Mouse (Mus musculus) stomach, embryonic 15.5 days (tissue): ENCODE measurements around the gene Phkb. TPM values are rescaled to one million over a fixed set of nuclear protein-coding genes. Genes with fewer than 3 reads are reported as not detected.

ENCODE experiments used
- ATAC-seq: fragments of 200-750 bp; cut with Nextera tagmentation; 2 replicates; pipeline ENCODE4 v1.8.0; 2017; ENCODE audit warnings: low read depth, moderate number of reproducible peaks, moderate TSS enrichment; ENCODE audit not compliant: insufficient read depth, low FRiP score
- H3K27ac ChIP-seq: fragments of 300-500 bp; sonication (generic); 2 replicates; pipeline ENCODE4 v1.5.1; 2015; ENCODE audit warnings: mild to moderate bottlenecking, inconsistent platforms
- H3K27me3 ChIP-seq: fragments of 300-500 bp; sonication (generic); replicated peaks from 2 replicates; pipeline ENCODE4 v1.6.1; 2015; ENCODE audit warnings: inconsistent platforms
- H3K36me3 ChIP-seq: fragments of 300-500 bp; sonication (generic); 2 replicates; pipeline ENCODE4 v1.6.1; 2015; ENCODE audit warnings: inconsistent platforms
- H3K4me1 ChIP-seq: fragments of 300-500 bp; sonication (generic); 2 replicates; pipeline ENCODE4 v1.6.1; 2015; ENCODE audit warnings: inconsistent platforms
- H3K4me2 ChIP-seq: fragments of 300-500 bp; sonication (generic); 2 replicates; pipeline ENCODE4 v1.6.1; 2015; ENCODE audit warnings: mild to moderate bottlenecking, inconsistent platforms
- H3K4me3 ChIP-seq: fragments of 300-500 bp; sonication (generic); replicated peaks from 2 replicates; pipeline ENCODE4 v1.5.1; 2015; ENCODE audit warnings: inconsistent platforms
- H3K9ac ChIP-seq: fragments of 300-500 bp; sonication (generic); 2 replicates; pipeline ENCODE4 v1.6.1; 2015; ENCODE audit warnings: inconsistent platforms
- H3K9me3 ChIP-seq: fragments of 300-500 bp; sonication (generic); 2 replicates; pipeline ENCODE4 v1.6.1; 2016; ENCODE audit warnings: inconsistent platforms
- WGBS: fragments of 180-500 bp; shearing (Covaris S2); methylation state at CpG from one replicate; pipeline ENCODE4 v1.1.7; 2015; 5-methylcytosine and 5-hydroxymethylcytosine counted together
- polyA plus RNA-seq: library from polyadenylated mRNA; unstranded; fragments of >200 nt; fragmentation: Nextera tagmentation; extraction: Ambion mirVana; gene quantifications from 2 replicates; pipeline ENCODE4 v1.2.1, GENCODE M21; 2015

Gene Phkb
- polyA plus RNA-seq, 1 experiment from 2014 or later, result 40.8 TPM

DNA sequence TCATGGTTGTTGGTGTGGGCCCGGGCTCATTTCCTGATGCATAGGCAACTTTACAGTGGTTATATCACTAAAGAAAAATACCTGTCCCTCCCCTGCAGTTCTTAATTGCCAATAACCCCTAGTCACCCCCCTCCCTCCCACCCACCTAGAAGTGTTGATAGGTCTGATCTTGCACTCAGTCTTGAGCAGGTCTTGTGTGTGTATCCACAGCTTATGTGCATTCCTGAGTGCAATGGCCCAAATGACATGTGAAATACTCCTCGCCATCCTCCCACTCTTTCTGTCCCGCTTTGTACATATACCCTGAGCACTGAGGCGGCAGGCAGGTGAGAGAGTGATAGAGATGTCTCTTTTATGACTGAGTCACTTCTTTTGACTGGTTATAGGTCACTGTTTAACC lies 119.1 kb downstream of the Phkb start:
- Histone ChIP-seq H3K9me3 (no peaks in the 10 kb centered on the region), H3K36me3 (no peaks in the 10 kb centered on the region), H3K4me3 (no peak overlapping the region), H3K4me2 (no peak overlapping the region), H3K27ac (no peak overlapping the region), H3K9ac (no peak overlapping the region), H3K4me1 (no peaks in the 10 kb centered on the region), H3K27me3 (no peaks in the 10 kb centered on the region)
- 91% methylated on average over 4 of the region's 4 CpGs for WGBS
- ATAC-seq, result no peak

DNA sequence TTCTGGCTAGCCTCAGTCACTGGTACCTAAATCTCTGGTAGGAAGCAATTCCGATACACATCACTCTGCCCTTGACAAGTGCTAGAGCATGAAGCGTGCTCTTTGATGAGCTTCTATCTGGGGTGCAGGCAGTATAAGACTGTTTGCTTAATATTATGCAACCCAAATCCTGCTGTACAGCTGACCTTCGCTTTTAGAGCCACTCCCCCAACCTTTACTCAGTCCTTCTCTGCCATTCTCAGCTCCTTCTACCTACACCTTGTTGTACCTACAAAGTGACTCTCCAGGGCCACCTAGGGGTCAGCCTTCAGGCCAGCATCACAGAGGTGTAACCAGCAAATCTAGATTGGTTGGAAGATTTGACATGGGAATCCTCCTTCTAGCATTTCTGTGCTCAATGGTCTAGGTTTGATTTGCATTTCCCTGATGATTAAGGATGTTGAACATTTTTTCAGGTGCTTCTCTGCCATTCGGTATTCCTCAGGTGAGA lies 136.9 kb downstream of the Phkb start:
- no peak overlapping the region for H3K9ac ChIP-seq
- no peak for ATAC-seq
- WGBS, result 94% methylated on average over 4 of the region's 4 CpGs

DNA sequence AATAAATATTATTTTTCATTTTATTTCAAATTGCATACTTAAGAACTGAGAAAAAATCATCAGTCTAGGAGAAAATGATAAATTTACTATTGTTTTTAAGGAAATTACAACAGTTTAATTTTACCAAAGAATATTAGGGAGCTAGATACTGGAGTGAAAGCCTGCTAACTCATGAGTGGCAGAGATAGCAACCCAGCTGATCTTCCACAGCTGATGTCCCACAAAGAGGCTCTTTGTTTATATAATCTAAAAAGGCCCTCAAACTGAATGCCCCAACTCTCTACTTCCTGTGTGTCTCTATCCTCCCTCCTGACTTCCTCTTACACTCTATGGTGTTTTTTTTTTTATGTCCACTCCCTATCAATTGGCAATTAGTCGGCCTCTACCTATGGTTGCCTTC lies 152.2 kb downstream of the Phkb start:
- Histone ChIP-seq H3K4me3 (no peak overlapping the region), H3K9ac (no peak overlapping the region), H3K4me2 (no peak overlapping the region), H3K36me3 (no peaks in the 10 kb centered on the region), H3K9me3 (no peaks in the 10 kb centered on the region), H3K27ac (no peak overlapping the region), H3K4me1 (no peaks in the 10 kb centered on the region), H3K27me3 (no peaks in the 10 kb centered on the region)
- WGBS, result 85% methylated on average over 1 of the region's 1 CpGs
- ATAC-seq, result no peak

More for the DNA sequence above, 136.9 kb downstream of the Phkb start:
- Histone ChIP-seq H3K4me2 (no peak overlapping the region), H3K36me3 (peaks cover 8% of the 10 kb centered on the region; the same call in 1 of the 2 replicates), H3K4me1 (no peaks in the 10 kb centered on the region), H3K4me3 (no peak overlapping the region), H3K9me3 (no peaks in the 10 kb centered on the region), H3K27me3 (no peaks in the 10 kb centered on the region), H3K27ac (no peak overlapping the region)

DNA sequence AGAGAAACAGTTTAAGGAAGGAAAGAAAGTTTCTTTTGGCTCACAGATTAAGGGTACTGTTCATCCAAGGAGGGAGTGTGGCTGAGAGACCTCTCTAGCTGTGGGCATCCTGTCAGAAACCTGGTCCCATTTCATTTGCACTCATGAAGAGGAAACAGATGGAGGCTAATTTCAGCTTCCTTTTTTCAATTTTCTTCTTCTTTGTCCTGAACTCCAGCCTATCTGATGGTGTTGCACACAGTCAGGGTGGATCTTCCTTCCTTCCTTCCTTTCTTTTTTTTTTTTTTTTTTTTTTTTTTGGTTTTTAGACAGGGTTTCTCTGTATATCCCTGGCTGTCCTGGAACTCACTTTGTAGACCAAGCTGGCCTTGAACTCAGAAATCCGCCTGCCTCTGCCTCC lies 152.9 kb downstream of the Phkb start:
- no peak for ATAC-seq

DNA sequence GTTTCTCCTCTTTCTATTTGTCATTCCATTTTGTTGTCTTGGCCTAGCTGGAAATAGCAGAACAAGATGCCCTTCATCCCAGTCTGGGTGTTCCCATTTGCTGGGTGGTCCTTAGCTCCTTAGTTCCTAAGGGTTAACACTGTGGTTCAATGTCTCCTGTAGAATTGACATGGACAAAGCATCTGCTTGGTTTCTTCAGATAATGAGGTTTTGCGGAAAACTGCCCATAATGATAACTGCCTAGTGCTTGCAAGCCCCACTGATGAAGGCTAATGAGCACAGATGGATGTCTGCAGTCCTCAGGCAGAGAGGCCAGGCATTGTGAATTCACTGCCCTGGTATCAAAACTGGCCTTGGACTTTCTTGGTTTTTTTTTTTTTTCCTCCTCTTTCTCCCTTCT lies 155.2 kb downstream of the Phkb start:
- WGBS, result 85% methylated on average over 1 of the region's 1 CpGs
- Histone ChIP-seq H3K4me2 (no peak overlapping the region), H3K9ac (no peak overlapping the region), H3K4me3 (no peak overlapping the region), H3K36me3 (no peaks in the 10 kb centered on the region), H3K9me3 (no peaks in the 10 kb centered on the region), H3K27me3 (no peaks in the 10 kb centered on the region), H3K27ac (no peak overlapping the region), H3K4me1 (no peaks in the 10 kb centered on the region)
- no peak for ATAC-seq

More for the DNA sequence above, 152.9 kb downstream of the Phkb start:
- Histone ChIP-seq H3K36me3 (no peaks in the 10 kb centered on the region), H3K4me2 (no peak overlapping the region), H3K9ac (no peak overlapping the region), H3K4me1 (no peaks in the 10 kb centered on the region), H3K4me3 (no peak overlapping the region), H3K27me3 (no peaks in the 10 kb centered on the region), H3K9me3 (no peaks in the 10 kb centered on the region), H3K27ac (no peak overlapping the region)
- WGBS, result 100% methylated on average over 1 of the region's 1 CpGs

DNA sequence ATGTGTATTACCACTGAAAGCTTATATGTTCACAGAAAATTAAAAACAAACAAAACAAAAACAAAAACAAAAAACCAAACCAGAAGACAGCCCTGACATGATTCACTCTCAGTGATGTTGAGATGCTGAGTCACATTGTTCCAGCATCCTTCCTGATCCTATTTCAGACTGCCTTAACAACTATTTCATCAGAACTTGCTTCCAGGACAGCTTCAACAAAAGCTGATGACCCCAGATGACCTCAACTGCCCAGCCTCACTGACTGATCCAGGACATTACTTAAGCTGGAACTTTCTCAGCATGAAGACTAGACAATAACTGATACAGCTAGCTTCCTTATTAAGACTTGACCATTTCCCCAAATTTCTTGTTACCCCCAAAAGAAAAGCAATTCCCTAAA lies 165.7 kb downstream of the Phkb start:
- H3K27ac ChIP-seq, result no peak overlapping the region
- H3K4me3 ChIP-seq, result no peak overlapping the region
- no peak overlapping the region for H3K4me2 ChIP-seq
- no peak overlapping the region for H3K9ac ChIP-seq
- no peaks in the 10 kb centered on the region for H3K27me3 ChIP-seq
- ATAC-seq, result no peak
- no peaks in the 10 kb centered on the region for H3K36me3 ChIP-seq
- no peaks in the 10 kb centered on the region for H3K4me1 ChIP-seq
- H3K9me3 ChIP-seq, result no peaks in the 10 kb centered on the region

DNA sequence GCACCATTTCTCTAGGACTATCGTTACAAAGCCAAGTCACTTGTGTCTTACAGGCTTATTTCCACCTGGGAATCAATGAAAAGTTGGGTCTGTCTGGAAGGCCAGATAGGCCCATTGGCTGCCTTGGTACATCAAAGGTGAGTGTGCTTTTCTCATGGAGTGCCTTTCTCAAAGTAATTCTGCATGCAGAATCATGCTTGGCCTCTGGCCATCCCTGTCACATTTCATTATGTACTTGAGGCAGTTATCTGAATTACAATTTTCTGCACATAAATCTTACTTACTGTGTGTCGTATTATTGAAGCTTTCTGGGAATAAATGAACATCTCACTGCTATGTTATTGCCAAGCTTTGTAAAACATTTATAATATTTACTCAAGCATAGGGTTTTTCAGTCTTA lies 176.0 kb downstream of the Phkb start:
- no peaks in the 10 kb centered on the region for H3K4me1 ChIP-seq
- no peak overlapping the region for H3K4me2 ChIP-seq
- H3K27ac ChIP-seq, result no peak overlapping the region
- no peaks in the 10 kb centered on the region for H3K27me3 ChIP-seq
- no peak for ATAC-seq
- H3K9ac ChIP-seq, result no peak overlapping the region
- H3K9me3 ChIP-seq, result no peaks in the 10 kb centered on the region
- 77% methylated on average over 2 of the region's 2 CpGs for WGBS
- no peak overlapping the region for H3K4me3 ChIP-seq
- H3K36me3 ChIP-seq, result no peaks in the 10 kb centered on the region

DNA sequence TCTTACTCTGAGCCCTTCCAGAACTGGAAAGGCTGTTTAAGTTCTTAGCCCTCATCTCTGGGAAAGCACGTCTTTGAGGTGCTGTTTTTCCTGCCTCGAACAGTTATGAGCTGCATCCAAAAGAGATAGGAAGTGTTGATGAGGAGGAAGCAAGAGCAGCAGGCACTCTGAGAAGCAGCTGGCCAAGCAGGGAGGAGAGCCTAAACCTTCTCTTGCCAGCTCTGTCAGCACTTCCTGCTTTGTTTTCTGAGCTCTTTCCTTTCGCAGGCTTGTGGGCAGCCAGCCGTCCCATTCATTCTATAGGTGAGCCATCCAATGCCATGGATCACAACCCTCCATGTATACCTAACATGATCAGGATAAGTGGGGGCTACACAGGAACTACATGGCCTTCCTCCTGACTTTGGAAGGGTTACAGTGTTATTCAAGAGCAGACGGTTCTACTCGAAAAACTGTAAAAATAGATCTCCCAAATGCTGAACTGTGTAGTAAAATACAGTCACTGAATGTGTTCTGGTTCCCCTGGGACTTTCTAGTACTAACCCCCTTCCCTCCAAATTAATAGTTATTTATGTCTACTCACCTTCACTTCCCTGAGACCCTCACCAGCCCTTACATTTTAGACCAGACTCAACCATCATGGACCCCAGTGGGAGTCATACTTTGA lies 188.0 kb downstream of the Phkb start:
- no peak overlapping the region for H3K27ac ChIP-seq
- H3K4me3 ChIP-seq, result no peak overlapping the region
- 83% methylated on average over 6 of the region's 6 CpGs for WGBS
- H3K4me2 ChIP-seq, result no peak overlapping the region
- no peaks in the 10 kb centered on the region for H3K27me3 ChIP-seq
- no peak overlapping the region for H3K9ac ChIP-seq
- ATAC-seq, result no peak
- no peaks in the 10 kb centered on the region for H3K9me3 ChIP-seq
- peaks cover 7% of the 10 kb centered on the region for H3K36me3 ChIP-seq
- no peaks in the 10 kb centered on the region for H3K4me1 ChIP-seq

DNA sequence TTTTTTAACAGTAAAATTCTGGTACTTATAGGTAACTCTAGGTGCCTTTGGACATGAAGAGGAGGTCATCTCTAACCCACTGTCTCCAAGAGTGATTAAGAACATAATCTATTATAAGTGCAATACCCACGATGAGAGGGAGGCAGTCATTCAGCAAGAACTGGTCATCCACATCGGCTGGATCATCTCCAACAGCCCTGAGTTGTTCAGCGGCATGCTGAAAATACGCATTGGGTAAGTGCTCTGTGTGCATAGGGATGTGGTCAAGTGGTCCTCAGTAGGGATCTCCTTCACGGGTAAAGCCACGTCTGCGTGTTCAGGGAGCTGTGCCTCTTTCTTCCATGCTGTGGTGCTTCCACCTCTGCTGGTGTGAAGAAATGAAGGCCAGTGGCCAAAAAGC lies 188.7 kb downstream of the Phkb start:
- ATAC-seq, result no peak
- Histone ChIP-seq H3K4me2 (no peak overlapping the region), H3K4me1 (no peaks in the 10 kb centered on the region), H3K36me3 (peaks cover 7% of the 10 kb centered on the region), H3K9ac (no peak overlapping the region), H3K27me3 (no peaks in the 10 kb centered on the region), H3K4me3 (no peak overlapping the region), H3K27ac (no peak overlapping the region), H3K9me3 (no peaks in the 10 kb centered on the region)
- WGBS, result 88% methylated on average over 7 of the region's 7 CpGs

DNA sequence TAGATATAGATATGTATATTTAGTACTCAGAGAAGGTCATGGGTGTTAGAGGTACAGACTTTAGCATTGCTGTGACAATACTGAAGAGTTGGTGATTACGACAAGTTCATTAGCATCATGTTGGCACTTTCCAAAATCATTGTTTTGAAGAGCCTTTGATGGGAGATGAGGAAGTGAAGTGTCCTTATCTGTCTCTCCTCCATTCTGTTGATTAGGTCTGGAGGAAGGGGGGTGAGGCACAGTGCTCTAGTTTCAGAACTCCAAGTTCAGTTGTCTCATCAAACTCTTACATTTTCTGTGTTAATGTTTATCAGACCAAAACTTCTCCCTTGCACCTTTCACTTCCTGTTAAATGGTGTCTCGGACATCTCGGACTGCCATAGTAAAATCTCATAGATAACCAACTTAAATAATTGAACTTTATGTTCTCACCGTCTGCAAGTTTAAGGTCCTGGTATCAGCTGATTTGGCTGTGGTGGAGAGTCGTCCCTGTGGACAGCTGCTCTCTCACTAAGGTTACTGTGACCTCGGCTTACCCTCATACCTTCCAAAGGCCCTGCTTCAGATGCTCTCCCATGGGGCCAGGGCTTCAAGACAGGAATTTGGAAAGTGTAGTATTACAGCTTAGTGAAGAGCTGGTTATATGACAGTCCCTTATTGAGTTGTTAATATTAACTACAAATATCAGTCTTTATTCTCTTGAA lies 194.1 kb downstream of the Phkb start:
- Histone ChIP-seq H3K4me1 (no peaks in the 10 kb centered on the region), H3K36me3 (peaks cover 12% of the 10 kb centered on the region), H3K27ac (no peak overlapping the region), H3K9me3 (no peaks in the 10 kb centered on the region), H3K27me3 (no peaks in the 10 kb centered on the region), H3K4me3 (no peak overlapping the region), H3K9ac (no peak overlapping the region), H3K4me2 (no peak overlapping the region)
- WGBS, result 74% methylated on average over 6 of the region's 6 CpGs
- ATAC-seq, result no peak

DNA sequence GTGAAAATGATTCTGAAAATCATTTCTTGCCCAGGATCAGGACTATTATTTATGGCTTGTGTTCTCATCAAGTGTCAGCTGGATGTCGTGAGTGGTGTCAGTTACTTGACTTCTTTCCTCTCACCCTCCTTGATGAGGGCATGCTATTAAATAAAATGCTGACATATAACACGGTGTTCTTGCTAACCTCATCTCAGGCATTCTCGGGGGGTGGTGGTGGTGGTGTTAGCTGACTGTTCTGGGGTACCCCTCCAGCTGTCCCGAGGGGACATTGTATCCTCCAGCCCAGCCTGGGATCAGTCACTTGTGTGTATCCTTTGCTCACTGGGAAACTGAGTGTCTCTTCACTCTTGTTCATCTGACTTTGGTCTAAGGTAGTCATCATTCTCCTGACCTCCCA lies 194.6 kb downstream of the Phkb start:
- WGBS, result 89% methylated on average over 4 of the region's 4 CpGs
- Histone ChIP-seq H3K27me3 (no peaks in the 10 kb centered on the region), H3K4me3 (no peak overlapping the region)

DNA sequence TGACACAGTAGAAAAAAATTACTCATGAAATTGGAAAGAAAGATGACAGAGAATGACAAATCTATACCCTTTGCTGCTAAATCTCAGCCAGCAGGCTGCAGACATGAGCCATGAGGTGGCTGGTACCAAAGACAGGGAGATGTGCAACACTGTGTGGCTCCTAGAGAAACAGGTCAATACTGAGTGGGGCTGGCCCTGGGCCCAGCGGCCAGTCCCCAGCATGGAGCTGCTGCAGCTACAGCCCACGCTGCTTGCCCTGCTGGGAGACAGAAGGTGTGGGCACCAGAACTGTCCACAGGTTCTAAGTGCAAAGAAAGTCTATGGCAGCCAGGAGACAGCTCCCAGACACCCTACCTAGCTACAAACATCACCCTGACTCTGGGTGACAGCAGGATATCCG lies 197.7 kb downstream of the Phkb start:
- Histone ChIP-seq H3K4me1 (no peaks in the 10 kb centered on the region), H3K36me3 (0 out of 2 replicates have a peak, but pooled peaks cover 5% of the 10 kb centered on the region), H3K27me3 (no peaks in the 10 kb centered on the region), H3K4me3 (no peak overlapping the region), H3K27ac (no peak overlapping the region), H3K9ac (no peak overlapping the region), H3K9me3 (no peaks in the 10 kb centered on the region), H3K4me2 (no peak overlapping the region)
- WGBS, result 90% methylated on average over 3 of the region's 3 CpGs
- ATAC-seq, result no peak

More for the DNA sequence above, 194.6 kb downstream of the Phkb start:
- no peak for ATAC-seq
- Histone ChIP-seq H3K9ac (no peak overlapping the region), H3K4me2 (no peak overlapping the region), H3K27ac (no peak overlapping the region), H3K4me1 (no peaks in the 10 kb centered on the region), H3K9me3 (no peaks in the 10 kb centered on the region), H3K36me3 (peaks cover 12% of the 10 kb centered on the region)
